Mouse (Mus musculus) small intestine, adult 2 months (tissue): ENCODE data around the gene Doc2g.

Experiments used
- CTCF ChIP-seq: fragments of 200-500 bp; IDR thresholded peaks from 2 replicates; pipeline ENCODE4 v1.5.1; 2012; ENCODE audit warnings: low read depth, mild to moderate bottlenecking, control low read depth, inconsistent platforms, low read length, moderate library complexity, mixed read lengths; ENCODE audit not compliant: insufficient replicate concordance, insufficient read length; ENCODE audit errors: extremely low read depth
- POLR2A ChIP-seq: fragments of 200-500 bp; IDR thresholded peaks from 2 replicates; pipeline ENCODE4 v1.6.1; 2012; ENCODE audit warnings: low read depth, mild to moderate bottlenecking, control low read depth, inconsistent platforms, low read length, moderate library complexity

DNA sequence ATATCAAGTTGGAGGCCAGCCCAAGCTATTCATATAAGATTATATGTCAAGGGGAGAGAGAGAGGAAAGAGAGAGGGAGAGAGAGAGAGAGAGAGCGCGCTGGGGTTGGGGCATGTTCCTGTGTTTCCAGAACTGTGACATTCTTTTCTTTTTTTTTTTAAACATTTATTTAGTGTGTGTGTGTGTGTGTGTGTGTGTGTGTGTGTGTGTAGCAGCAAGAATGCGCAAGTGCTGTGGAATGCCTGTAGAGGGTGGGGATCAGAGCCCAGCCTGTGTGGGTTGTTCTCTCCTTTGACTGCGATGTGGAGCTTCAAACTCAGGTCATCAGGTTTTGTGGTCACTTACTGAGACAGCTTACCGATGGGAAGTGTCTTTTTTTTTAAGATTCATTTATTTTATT lies 42.9 kb upstream of the Doc2g start:
- no peak for TF ChIP-seq CTCF
- no peak for TF ChIP-seq POLR2A
